Mouse (Mus musculus): ENCODE data around the gene Tmem258. TPM values are rescaled to one million over a fixed set of nuclear protein-coding genes. Genes with fewer than 3 reads are reported as not detected.

Gene Tmem258
- total RNA-seq, 1 experiment, result 455 TPM

DNA sequence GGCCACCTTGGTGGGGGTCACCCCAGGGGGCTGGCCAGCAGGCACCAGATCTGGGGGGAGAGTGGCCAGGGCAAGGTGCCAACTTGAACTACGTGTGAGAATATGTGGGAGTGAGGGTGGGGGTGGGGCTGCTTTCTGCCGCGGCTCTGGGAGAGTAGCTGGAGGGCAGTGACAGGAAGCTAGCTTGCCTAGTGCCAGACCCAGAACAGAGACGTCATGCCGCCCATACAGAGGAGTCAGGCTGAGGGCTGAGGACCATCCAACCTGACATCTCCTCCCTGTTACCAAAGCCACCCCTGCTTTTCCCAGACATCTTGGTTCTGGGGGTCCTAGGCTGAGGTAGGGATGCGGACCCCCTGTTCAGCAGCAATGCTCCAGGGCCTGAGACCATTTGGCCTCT lies 43.4 kb downstream of the Tmem258 start:
- Histone ChIP-seq H3K9me3 (ENCODE audit: control insufficient read depth, insufficient read depth, low read depth, low read length) (no peaks in the 10 kb centered on the region), H3K4me1 (ENCODE audit: control insufficient read depth in 2 of 2, insufficient read depth in 2 of 2, low read length in 2 of 2, poor library complexity in 1 of 2) (peaks cover 2 to 16% of the 10 kb centered on the region in 2 experiments; a peak in 2 of 4 replicates), H3K9ac (ENCODE audit: insufficient read depth, low read depth, low read length, poor library complexity, severe bottlenecking) (no peak overlapping the region), H3K36me3 (ENCODE audit: control insufficient read depth, insufficient read depth, low read length, poor library complexity, severe bottlenecking) (no peaks in the 10 kb centered on the region), H3K27ac (ENCODE audit: insufficient read depth, low read depth, low read length, poor library complexity, severe bottlenecking) (no peak overlapping the region), H3K4me3 (ENCODE audit: insufficient read depth in 1 of 2, low read depth in 1 of 2, low read length in 2 of 2, poor library complexity in 1 of 2, severe bottlenecking in 1 of 2) (no peak overlapping the region)
- in situ Hi-C loops (cut with MboI; ENCODE audit: low sequenced_read_pairs in 2 of 2, unreplicated experiment in 2 of 2), result no loop called here
- no peak for DNase-seq (ENCODE audit: low read depth, low spot score)
- TF ChIP-seq HCFC1 (IDR thresholded peaks at IDR 0.05; ENCODE audit: borderline replicate concordance, insufficient read depth, low read length) (no peak), CHD2 (IDR thresholded peaks at IDR 0.05; ENCODE audit: low read depth, low read length) (no peak), ZNF384 (IDR thresholded peaks at IDR 0.05; ENCODE audit: low read depth, low read length) (no peak), ZC3H11A (IDR thresholded peaks at IDR 0.05; ENCODE audit: borderline replicate concordance, low read depth, low read length) (no peak), MAFK (IDR thresholded peaks at IDR 0.05; ENCODE audit: insufficient read depth, low read depth, low read length) (no peak)

DNA sequence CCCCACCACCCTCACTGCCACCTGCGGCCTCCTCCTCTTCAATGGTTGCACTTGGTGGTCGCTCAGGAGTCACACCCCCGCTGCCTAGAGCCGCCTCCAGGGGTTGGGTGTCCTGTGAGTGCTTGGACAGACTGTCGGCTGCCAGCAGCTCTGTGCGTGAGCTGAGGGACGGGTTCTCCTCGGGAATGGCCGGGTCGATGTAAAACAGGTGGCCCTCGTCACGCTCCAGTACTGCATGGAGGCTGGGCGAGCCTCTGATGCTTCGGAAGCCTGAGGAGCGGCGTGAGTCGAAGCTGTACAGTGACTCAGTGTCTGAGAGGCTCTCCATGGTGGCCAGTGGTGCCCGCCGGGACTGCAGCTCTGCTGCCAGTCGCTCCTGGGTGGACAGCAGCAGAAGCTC lies 44.3 kb downstream of the Tmem258 start:
- TF ChIP-seq MAFK (IDR thresholded peaks at IDR 0.05; ENCODE audit: insufficient read depth, low read depth, low read length) (no peak), ZC3H11A (IDR thresholded peaks at IDR 0.05; ENCODE audit: borderline replicate concordance, low read depth, low read length) (no peak), HCFC1 (IDR thresholded peaks at IDR 0.05; ENCODE audit: borderline replicate concordance, insufficient read depth, low read length) (no peak), ZNF384 (IDR thresholded peaks at IDR 0.05; ENCODE audit: low read depth, low read length) (no peak), CHD2 (IDR thresholded peaks at IDR 0.05; ENCODE audit: low read depth, low read length) (no peak)
- no peak for DNase-seq (ENCODE audit: low read depth, low spot score)
- Histone ChIP-seq H3K36me3 (ENCODE audit: control insufficient read depth, insufficient read depth, low read length, poor library complexity, severe bottlenecking) (no peaks in the 10 kb centered on the region), H3K27ac (ENCODE audit: insufficient read depth, low read depth, low read length, poor library complexity, severe bottlenecking) (no peak overlapping the region), H3K9me3 (ENCODE audit: control insufficient read depth, insufficient read depth, low read depth, low read length) (no peaks in the 10 kb centered on the region), H3K4me3 (ENCODE audit: insufficient read depth in 1 of 2, low read depth in 1 of 2, low read length in 2 of 2, poor library complexity in 1 of 2, severe bottlenecking in 1 of 2) (no peak overlapping the region), H3K4me1 (ENCODE audit: control insufficient read depth in 2 of 2, insufficient read depth in 2 of 2, low read length in 2 of 2, poor library complexity in 1 of 2) (peaks cover 0 to 10% of the 10 kb centered on the region in 2 experiments; a peak in 2 of 4 replicates), H3K9ac (ENCODE audit: insufficient read depth, low read depth, low read length, poor library complexity, severe bottlenecking) (no peak overlapping the region)
- in situ Hi-C loops (cut with MboI; ENCODE audit: low sequenced_read_pairs in 2 of 2, unreplicated experiment in 2 of 2), result no loop called here

Other genes with a start within 250 kb of the Tmem258 start
- 413 and 478 TPM in 2 replicates for gene Fth1, start 223.4 kb upstream of the Tmem258 start, total RNA-seq (2012; rRNA removed)
- 0.62 and 0.95 TPM in 2 replicates for gene Best1, start 202.4 kb upstream of the Tmem258 start, total RNA-seq (2012; rRNA removed)
- gene Rab3il1, start 202.3 kb upstream of the Tmem258 start, total RNA-seq (2012; rRNA removed), result 3.8 and 4.0 TPM in 2 replicates
- 4.0 and 7.2 TPM in 2 replicates for gene Fads3, start 162.4 kb upstream of the Tmem258 start, total RNA-seq (2012; rRNA removed)
- gene Fads2, start 102.3 kb upstream of the Tmem258 start, total RNA-seq (2012; rRNA removed), result 41.5 and 55.5 TPM in 2 replicates
- gene Fads1, start 21.1 kb upstream of the Tmem258 start, total RNA-seq (2012; rRNA removed), result 47.4 and 74.0 TPM in 2 replicates
- 110 and 113 TPM in 2 replicates for gene Fen1, start 155 bp downstream of the Tmem258 start, total RNA-seq (2012; rRNA removed)
- gene Myrf, start 36.7 kb downstream of the Tmem258 start, total RNA-seq (2012; rRNA removed), result 35.9 and 58.1 TPM in 2 replicates
- 1.2 and 1.6 TPM in 2 replicates for gene Dagla, start 100.9 kb downstream of the Tmem258 start, total RNA-seq (2012; rRNA removed)
- gene Syt7, start 185.1 kb downstream of the Tmem258 start, total RNA-seq (2012; rRNA removed), result 2.6 and 3.5 TPM in 2 replicates

Measured in ES-E14 (cell line).